Mouse (Mus musculus): ENCODE measurements around the gene Fam186b. TPM values are rescaled to one million over a fixed set of nuclear protein-coding genes. Genes with fewer than 3 reads are reported as not detected.
"Not testable (repeated sequence)": the region's sequence is repeated elsewhere in the genome, so short reads cannot be mapped to it uniquely, and the experiment has no call there.

The Fam186b gene
- polyA plus RNA-seq, 1 experiment from 2014 or later = not detected

DNA sequence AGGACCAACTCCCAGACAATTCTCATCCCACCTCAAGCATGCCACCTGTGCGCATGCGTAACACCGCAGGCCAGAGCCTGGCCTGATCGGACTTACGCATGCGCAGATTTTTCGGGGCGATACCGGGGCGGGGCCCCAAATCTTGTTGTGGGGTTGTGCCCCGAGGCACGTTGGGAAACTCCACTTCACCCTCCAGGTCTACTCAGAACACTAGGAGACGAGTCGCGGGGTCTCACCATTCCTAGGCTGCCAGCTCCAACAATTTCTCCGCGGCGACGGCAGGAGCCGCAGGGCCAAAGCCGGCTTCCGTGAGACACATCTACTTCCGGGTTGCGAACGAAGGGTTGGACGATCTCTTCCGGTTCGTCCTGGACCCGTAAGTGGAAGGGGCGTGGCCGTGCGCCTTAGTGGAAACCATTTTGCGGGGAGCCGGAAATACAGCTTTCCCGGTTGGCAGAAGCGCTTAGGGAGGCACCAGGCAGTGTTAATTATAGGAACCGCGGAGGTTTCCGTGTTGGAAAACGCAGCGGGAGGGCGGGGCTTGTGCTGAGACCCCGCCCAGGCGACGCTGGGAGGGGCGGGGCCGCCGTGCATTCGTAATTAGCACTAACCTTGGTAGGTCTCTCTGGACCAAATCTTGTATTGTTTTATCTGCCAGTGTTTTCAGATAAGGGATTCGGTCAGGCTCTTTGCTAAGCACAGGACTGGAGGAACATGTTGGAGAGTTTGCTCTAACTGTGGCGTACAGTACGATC lies 43.9 kb downstream of the Fam186b start, which contains the start of gene Mcrs1:
Mcrs1 (minus strand) TSS at position 336 of the 755 bp plus-strand sequence.
- under 1% methylated on average over 52 of the region's 52 CpGs for WGBS
- H3K4me1 ChIP-seq (ENCODE audit: control insufficient read depth in 2 of 2, insufficient read depth in 2 of 2, low read length in 2 of 2) = peaks cover 42 to 53% of the 10 kb centered on the region in 2 experiments
- peak; percentile 89 for ATAC-seq (ENCODE audit: insufficient number of reproducible peaks, insufficient read depth, low FRiP score, low read depth)

GRCm38 (mm10) chr15:99251111-99251510 lies 44.6 kb downstream of the Fam186b start:
- ATAC-seq (ENCODE audit: insufficient number of reproducible peaks, insufficient read depth, low FRiP score, low read depth); H3K27me3 ChIP-seq (ENCODE audit: control insufficient read depth, insufficient read depth, low read length); H3K9me3 ChIP-seq (ENCODE audit: control insufficient read depth, low read length): not testable (repeated sequence)
- WGBS = 0% methylated on average over 14 of the region's 15 CpGs
- peaks cover 24% of the 10 kb centered on the region for H3K36me3 ChIP-seq (ENCODE audit: control insufficient read depth, insufficient read depth, low read length)
- H3K4me2 ChIP-seq (ENCODE audit: low read length) = peak overlapping the region; percentile 76
- peak overlapping the region; percentile 63 for H3K4me3 ChIP-seq (ENCODE audit: control insufficient read depth in 1 of 2, insufficient read depth in 1 of 2, low read depth in 1 of 2, low read length in 2 of 2)
- H3K27ac ChIP-seq (replicated peaks in 1 of 2; ENCODE audit: control insufficient read depth in 1 of 2, insufficient read depth in 1 of 2, low read depth in 2 of 2, low read length in 2 of 2) = peak overlapping the region; percentile 51 to 97
- H3K9ac ChIP-seq (ENCODE audit: low read length) = peak overlapping the region; percentile 75
- peaks cover 42 to 53% of the 10 kb centered on the region in 2 experiments for H3K4me1 ChIP-seq (ENCODE audit: control insufficient read depth in 2 of 2, insufficient read depth in 2 of 2, low read length in 2 of 2)

More for the DNA sequence above, 43.9 kb downstream of the Fam186b start, which contains the start of gene Mcrs1:
- peaks cover 17% of the 10 kb centered on the region for H3K36me3 ChIP-seq (ENCODE audit: control insufficient read depth, insufficient read depth, low read length)
- peak within 1 kb of the TSS; percentile 97 to 100 for H3K27ac ChIP-seq (replicated peaks in 1 of 2; ENCODE audit: control insufficient read depth in 1 of 2, insufficient read depth in 1 of 2, low read depth in 2 of 2, low read length in 2 of 2)
- H3K9ac ChIP-seq (ENCODE audit: low read length) = peak within 1 kb of the TSS; percentile 75
- H3K27me3 ChIP-seq (ENCODE audit: control insufficient read depth, insufficient read depth, low read length) = no peaks in the 10 kb centered on the region
- no peaks in the 10 kb centered on the region for H3K9me3 ChIP-seq (ENCODE audit: control insufficient read depth, low read length)
- H3K4me2 ChIP-seq (ENCODE audit: low read length) = peak within 1 kb of the TSS; percentile 76
- H3K4me3 ChIP-seq (ENCODE audit: control insufficient read depth in 1 of 2, insufficient read depth in 1 of 2, low read depth in 1 of 2, low read length in 2 of 2) = peak within 1 kb of the TSS; percentile 63

- H3K4me3 ChIP-seq (ENCODE audit: control insufficient read depth in 1 of 2, insufficient read depth in 1 of 2, low read depth in 1 of 2, low read length in 2 of 2) = peak overlapping the region; percentile 13 to 22; a peak in 3 of 4 replicates
- peak overlapping the region; percentile 76 for H3K4me2 ChIP-seq (ENCODE audit: low read length)
- H3K4me1 ChIP-seq (ENCODE audit: control insufficient read depth in 2 of 2, insufficient read depth in 2 of 2, low read length in 2 of 2) = peaks cover 42 to 53% of the 10 kb centered on the region in 2 experiments
- no peak for ATAC-seq (ENCODE audit: insufficient number of reproducible peaks, insufficient read depth, low FRiP score, low read depth)
- WGBS = 78% methylated on average over 10 of the region's 11 CpGs
- H3K27ac ChIP-seq (replicated peaks in 1 of 2; ENCODE audit: control insufficient read depth in 1 of 2, insufficient read depth in 1 of 2, low read depth in 2 of 2, low read length in 2 of 2) = peak overlapping the region; percentile 95 to 96
- H3K36me3 ChIP-seq (ENCODE audit: control insufficient read depth, insufficient read depth, low read length) = peaks cover 36% of the 10 kb centered on the region
- peak overlapping the region; percentile 68 for H3K9ac ChIP-seq (ENCODE audit: low read length)
- no peaks in the 10 kb centered on the region for H3K9me3 ChIP-seq (ENCODE audit: control insufficient read depth, low read length)
- no peaks in the 10 kb centered on the region for H3K27me3 ChIP-seq (ENCODE audit: control insufficient read depth, insufficient read depth, low read length)
Observed at GRCm38 (mm10) chr15:99249938-99250337, 45.8 kb downstream of the Fam186b start.

- ATAC-seq (ENCODE audit: insufficient number of reproducible peaks, insufficient read depth, low FRiP score, low read depth) = peak; percentile 61
- H3K36me3 ChIP-seq (ENCODE audit: control insufficient read depth, insufficient read depth, low read length) = peaks cover 46% of the 10 kb centered on the region
- peaks cover 36 to 46% of the 10 kb centered on the region in 2 experiments for H3K4me1 ChIP-seq (ENCODE audit: control insufficient read depth in 2 of 2, insufficient read depth in 2 of 2, low read length in 2 of 2)
- peak overlapping the region; percentile 68 for H3K9ac ChIP-seq (ENCODE audit: low read length)
- peak overlapping the region; percentile 13 to 22; a peak in 3 of 4 replicates for H3K4me3 ChIP-seq (ENCODE audit: control insufficient read depth in 1 of 2, insufficient read depth in 1 of 2, low read depth in 1 of 2, low read length in 2 of 2)
- no peaks in the 10 kb centered on the region for H3K27me3 ChIP-seq (ENCODE audit: control insufficient read depth, insufficient read depth, low read length)
- H3K4me2 ChIP-seq (ENCODE audit: low read length) = peak overlapping the region; percentile 76
- H3K27ac ChIP-seq (replicated peaks in 1 of 2; ENCODE audit: control insufficient read depth in 1 of 2, insufficient read depth in 1 of 2, low read depth in 2 of 2, low read length in 2 of 2) = peak overlapping the region; percentile 95 to 96
- WGBS = 27% methylated on average over 9 of the region's 9 CpGs
- no peaks in the 10 kb centered on the region for H3K9me3 ChIP-seq (ENCODE audit: control insufficient read depth, low read length)
Observed at GRCm38 (mm10) chr15:99248972-99249371, 46.7 kb downstream of the Fam186b start.

DNA sequence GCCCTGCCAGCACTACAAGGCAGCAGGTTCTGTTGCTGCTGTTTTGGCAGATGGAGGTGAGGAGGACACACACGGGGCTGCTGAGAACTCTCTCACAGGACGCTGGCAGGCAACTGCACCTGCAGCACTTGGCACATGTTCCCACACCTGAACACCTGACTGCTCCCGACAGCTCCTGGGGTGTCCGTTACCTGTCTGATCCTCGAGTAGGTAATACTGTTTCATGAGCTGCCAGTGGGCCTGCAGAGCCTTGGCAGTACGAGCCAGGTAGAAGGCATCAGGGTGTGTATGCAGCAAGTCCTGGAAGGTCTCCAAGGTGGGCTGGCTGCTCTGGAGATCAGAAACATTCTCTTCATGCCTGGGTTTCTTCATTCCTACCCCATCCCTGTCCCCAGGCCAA lies 49.0 kb downstream of the Fam186b start:
- ATAC-seq (ENCODE audit: insufficient number of reproducible peaks, insufficient read depth, low FRiP score, low read depth); H3K9me3 ChIP-seq (ENCODE audit: control insufficient read depth, low read length); H3K4me2 ChIP-seq (ENCODE audit: low read length); H3K4me3 ChIP-seq (ENCODE audit: control insufficient read depth in 1 of 2, insufficient read depth in 1 of 2, low read depth in 1 of 2, low read length in 2 of 2); H3K27me3 ChIP-seq (ENCODE audit: control insufficient read depth, insufficient read depth, low read length); H3K9ac ChIP-seq (ENCODE audit: low read length); H3K27ac ChIP-seq (replicated peaks in 1 of 2; ENCODE audit: control insufficient read depth in 1 of 2, insufficient read depth in 1 of 2, low read depth in 2 of 2, low read length in 2 of 2): not testable (repeated sequence)
- peaks cover 25 to 37% of the 10 kb centered on the region in 2 experiments for H3K4me1 ChIP-seq (ENCODE audit: control insufficient read depth in 2 of 2, insufficient read depth in 2 of 2, low read length in 2 of 2)
- WGBS = 85% methylated on average over 6 of the region's 6 CpGs
- peaks cover 68% of the 10 kb centered on the region for H3K36me3 ChIP-seq (ENCODE audit: control insufficient read depth, insufficient read depth, low read length)

DNA sequence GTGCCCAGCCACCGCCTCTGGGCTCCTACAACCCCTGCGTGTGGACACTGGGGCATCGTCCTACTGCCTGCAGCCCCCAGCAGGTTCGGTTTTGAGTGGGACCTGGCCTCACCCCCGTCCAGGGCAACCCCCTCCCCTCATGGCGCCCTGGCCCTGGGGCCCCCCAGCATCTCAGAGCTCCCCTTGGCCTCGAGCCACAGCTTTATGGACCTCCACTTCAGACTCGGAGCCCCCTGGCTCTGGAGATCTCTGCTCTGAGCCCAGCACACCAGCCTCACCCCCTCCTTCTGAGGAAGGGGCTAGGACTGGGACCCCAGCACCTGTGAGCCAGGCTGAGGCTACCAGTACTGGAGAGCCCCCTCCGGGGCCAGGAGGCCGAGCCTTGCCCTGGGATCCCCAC lies 53.6 kb downstream of the Fam186b start:
- no peak overlapping the region for H3K4me2 ChIP-seq (ENCODE audit: low read length)
- H3K4me1 ChIP-seq (ENCODE audit: control insufficient read depth in 2 of 2, insufficient read depth in 2 of 2, low read length in 2 of 2) = peaks cover 0 to under 1% of the 10 kb centered on the region in 2 experiments; a peak in 1 of 4 replicates
- no peaks in the 10 kb centered on the region for H3K27me3 ChIP-seq (ENCODE audit: control insufficient read depth, insufficient read depth, low read length)
- H3K36me3 ChIP-seq (ENCODE audit: control insufficient read depth, insufficient read depth, low read length) = peaks cover 66% of the 10 kb centered on the region
- ATAC-seq (ENCODE audit: insufficient number of reproducible peaks, insufficient read depth, low FRiP score, low read depth) = no peak
- no peak overlapping the region for H3K4me3 ChIP-seq (ENCODE audit: control insufficient read depth in 1 of 2, insufficient read depth in 1 of 2, low read depth in 1 of 2, low read length in 2 of 2)
- no peaks in the 10 kb centered on the region for H3K9me3 ChIP-seq (ENCODE audit: control insufficient read depth, low read length)
- 91% methylated on average over 10 of the region's 10 CpGs for WGBS
- no peak overlapping the region for H3K27ac ChIP-seq (replicated peaks in 1 of 2; ENCODE audit: control insufficient read depth in 1 of 2, insufficient read depth in 1 of 2, low read depth in 2 of 2, low read length in 2 of 2)
- no peak overlapping the region for H3K9ac ChIP-seq (ENCODE audit: low read length)

DNA sequence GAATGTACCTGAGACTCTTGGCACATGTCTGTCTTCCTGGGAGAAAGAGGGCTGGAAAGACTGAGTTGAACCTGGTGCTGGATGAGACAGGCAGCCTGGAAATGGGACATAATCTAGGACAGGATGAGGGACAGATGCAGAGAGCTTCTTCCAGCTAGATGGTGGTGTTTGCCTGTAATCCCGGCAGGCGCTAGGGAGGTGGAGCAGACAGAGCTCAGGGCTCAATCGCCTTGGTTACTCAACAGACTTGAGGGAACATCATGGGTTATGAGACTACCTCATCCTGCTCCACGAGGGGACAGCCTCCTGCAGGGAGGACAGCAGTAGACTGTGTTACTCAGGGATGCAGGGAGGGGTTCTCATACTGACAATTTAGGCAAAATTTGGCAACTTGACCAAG lies 54.4 kb downstream of the Fam186b start:
- Histone ChIP-seq H3K36me3 (ENCODE audit: control insufficient read depth, insufficient read depth, low read length) (peaks cover 58% of the 10 kb centered on the region), H3K27me3 (ENCODE audit: control insufficient read depth, insufficient read depth, low read length) (no peaks in the 10 kb centered on the region), H3K9me3 (ENCODE audit: control insufficient read depth, low read length) (no peaks in the 10 kb centered on the region), H3K4me3 (ENCODE audit: control insufficient read depth in 1 of 2, insufficient read depth in 1 of 2, low read depth in 1 of 2, low read length in 2 of 2) (no peak overlapping the region), H3K4me1 (ENCODE audit: control insufficient read depth in 2 of 2, insufficient read depth in 2 of 2, low read length in 2 of 2) (no peaks in the 10 kb centered on the region), H3K4me2 (ENCODE audit: low read length) (no peak overlapping the region), H3K27ac (replicated peaks in 1 of 2; ENCODE audit: control insufficient read depth in 1 of 2, insufficient read depth in 1 of 2, low read depth in 2 of 2, low read length in 2 of 2) (no peak overlapping the region), H3K9ac (ENCODE audit: low read length) (no peak overlapping the region)
- 64% methylated on average over 4 of the region's 4 CpGs for WGBS
- no peak for ATAC-seq (ENCODE audit: insufficient number of reproducible peaks, insufficient read depth, low FRiP score, low read depth)

Data from heart, embryonic 14.5 days (tissue).